Mouse (Mus musculus): ENCODE data around the gene Ifngr2. TPM values are rescaled to one million over a fixed set of nuclear protein-coding genes. Genes with fewer than 3 reads are reported as not detected.

Ifngr2 gene
- 33.1 and 34.8 TPM in 2 replicates for polyA plus RNA-seq (2014; fragmentation: Nextera tagmentation; extraction: Ambion mirVana)

GRCm38 (mm10) chr16:91546836-91547741 is at the start of gene Ifngr2:
Gene Ifngr2 (plus strand): TSS chr16:91547072.
- H3K9me3 ChIP-seq (ENCODE audit: control insufficient read depth, low read length), result no peaks in the 10 kb centered on the region
- WGBS, result 1% methylated on average over 56 of the region's 74 CpGs
- H3K4me2 ChIP-seq, result peak within 1 kb of the TSS; percentile 94
- H3K4me1 ChIP-seq (ENCODE audit: control insufficient read depth, insufficient read depth, low read length), result peaks cover 2% of the 10 kb centered on the region; the same call in 1 of the 2 replicates
- DNase-seq (ENCODE audit: low spot score, missing footprints), result peak; percentile 93
- H3K27me3 ChIP-seq (ENCODE audit: control insufficient read depth, insufficient read depth, low read length), result no peaks in the 10 kb centered on the region
- peak; percentile 88 for ATAC-seq (ENCODE audit: low FRiP score)
- H3K36me3 ChIP-seq (ENCODE audit: control insufficient read depth, insufficient read depth, low read length), result no peaks in the 10 kb centered on the region
- peak within 1 kb of the TSS; percentile 80 for H3K4me3 ChIP-seq (ENCODE audit: low read depth, low read length)
- no peak within 1 kb of the TSS for H3K27ac ChIP-seq (ENCODE audit: low read depth, low read length)
- H3K9ac ChIP-seq (ENCODE audit: low read length), result peak within 1 kb of the TSS; percentile 94

- peaks cover 18% of the 10 kb centered on the region for H3K36me3 ChIP-seq (ENCODE audit: control insufficient read depth, insufficient read depth, low read length)
- no peaks in the 10 kb centered on the region for H3K9me3 ChIP-seq (ENCODE audit: control insufficient read depth, low read length)
- ATAC-seq (ENCODE audit: low FRiP score) (no peak), DNase-seq (ENCODE audit: low spot score, missing footprints) (peak; percentile 35)
- H3K27ac ChIP-seq (ENCODE audit: low read depth, low read length), result no peak overlapping the region
- H3K4me3 ChIP-seq (ENCODE audit: low read depth, low read length), result no peak overlapping the region
- H3K4me1 ChIP-seq (ENCODE audit: control insufficient read depth, insufficient read depth, low read length), result no peaks in the 10 kb centered on the region
- no peak overlapping the region for H3K4me2 ChIP-seq
- WGBS, result 95% methylated on average over 7 of the region's 7 CpGs
- H3K27me3 ChIP-seq (ENCODE audit: control insufficient read depth, insufficient read depth, low read length), result no peaks in the 10 kb centered on the region
- H3K9ac ChIP-seq (ENCODE audit: low read length), result no peak overlapping the region
Measured at GRCm38 (mm10) chr16:91498041-91498440, 48.8 kb upstream of the Ifngr2 start.

DNA sequence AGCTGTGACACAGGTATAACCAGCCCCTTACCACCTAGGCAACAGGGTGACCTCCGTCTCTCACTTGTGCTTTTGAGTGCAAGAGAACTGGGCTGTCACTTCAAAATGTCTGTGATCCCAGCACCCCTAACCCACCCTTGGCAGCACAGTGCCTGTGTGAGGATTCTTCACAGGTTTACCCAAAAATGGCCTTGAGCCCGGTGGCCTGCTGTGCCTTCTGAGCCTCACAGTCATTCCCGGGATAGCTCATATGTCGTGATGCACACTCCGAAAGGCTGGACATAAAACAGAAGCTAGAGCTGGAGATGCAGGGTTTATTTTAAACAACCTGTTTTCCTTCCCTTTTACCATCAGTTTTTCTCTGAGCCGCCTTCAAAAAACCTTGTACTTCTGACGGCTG is 42.2 kb upstream of the Ifngr2 start:
- Histone ChIP-seq H3K36me3 (ENCODE audit: control insufficient read depth, insufficient read depth, low read length) (peaks cover 35% of the 10 kb centered on the region), H3K27ac (ENCODE audit: low read depth, low read length) (no peak overlapping the region), H3K4me2 (no peak overlapping the region), H3K27me3 (ENCODE audit: control insufficient read depth, insufficient read depth, low read length) (no peaks in the 10 kb centered on the region), H3K4me3 (ENCODE audit: low read depth, low read length) (no peak overlapping the region), H3K9me3 (ENCODE audit: control insufficient read depth, low read length) (no peaks in the 10 kb centered on the region), H3K9ac (ENCODE audit: low read length) (no peak overlapping the region), H3K4me1 (ENCODE audit: control insufficient read depth, insufficient read depth, low read length) (no peaks in the 10 kb centered on the region)
- DNase-seq (ENCODE audit: low spot score, missing footprints) (no peak), ATAC-seq (ENCODE audit: low FRiP score) (no peak)
- WGBS, result 94% methylated on average over 7 of the region's 7 CpGs

GRCm38 (mm10) chr16:91505116-91505601 is 41.7 kb upstream of the Ifngr2 start:
- Histone ChIP-seq H3K4me2 (no peak overlapping the region), H3K9me3 (ENCODE audit: control insufficient read depth, low read length) (no peaks in the 10 kb centered on the region), H3K4me3 (ENCODE audit: low read depth, low read length) (no peak overlapping the region), H3K27me3 (ENCODE audit: control insufficient read depth, insufficient read depth, low read length) (no peaks in the 10 kb centered on the region), H3K9ac (ENCODE audit: low read length) (no peak overlapping the region), H3K4me1 (ENCODE audit: control insufficient read depth, insufficient read depth, low read length) (no peaks in the 10 kb centered on the region), H3K27ac (ENCODE audit: low read depth, low read length) (no peak overlapping the region), H3K36me3 (ENCODE audit: control insufficient read depth, insufficient read depth, low read length) (peaks cover 35% of the 10 kb centered on the region)
- no peak for ATAC-seq (ENCODE audit: low FRiP score)
- 88% methylated on average over 15 of the region's 15 CpGs for WGBS
- peak; percentile 44 for DNase-seq (ENCODE audit: low spot score, missing footprints)

DNA sequence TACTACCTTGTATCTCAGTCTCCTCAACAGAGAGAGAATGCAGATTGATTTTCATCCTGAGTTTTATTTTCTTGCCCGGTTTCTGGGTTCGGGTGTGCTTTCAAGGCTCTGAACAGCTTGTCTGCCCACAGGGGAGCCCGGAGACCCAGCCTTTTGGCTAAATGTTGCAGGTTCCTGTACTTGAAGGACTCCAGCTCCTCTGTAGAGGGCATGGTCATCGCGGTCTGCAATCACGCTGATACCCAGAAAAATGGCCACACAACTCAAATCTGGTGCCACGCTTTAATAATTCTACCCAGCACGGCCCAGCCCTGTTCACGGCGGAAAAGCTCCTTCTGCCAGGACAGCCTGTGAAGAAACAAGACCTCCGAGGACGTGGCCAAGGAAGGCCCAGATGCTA is 40.5 kb upstream of the Ifngr2 start:
- 96% methylated on average over 12 of the region's 12 CpGs for WGBS
- H3K4me1 ChIP-seq (ENCODE audit: control insufficient read depth, insufficient read depth, low read length), result no peaks in the 10 kb centered on the region

DNA sequence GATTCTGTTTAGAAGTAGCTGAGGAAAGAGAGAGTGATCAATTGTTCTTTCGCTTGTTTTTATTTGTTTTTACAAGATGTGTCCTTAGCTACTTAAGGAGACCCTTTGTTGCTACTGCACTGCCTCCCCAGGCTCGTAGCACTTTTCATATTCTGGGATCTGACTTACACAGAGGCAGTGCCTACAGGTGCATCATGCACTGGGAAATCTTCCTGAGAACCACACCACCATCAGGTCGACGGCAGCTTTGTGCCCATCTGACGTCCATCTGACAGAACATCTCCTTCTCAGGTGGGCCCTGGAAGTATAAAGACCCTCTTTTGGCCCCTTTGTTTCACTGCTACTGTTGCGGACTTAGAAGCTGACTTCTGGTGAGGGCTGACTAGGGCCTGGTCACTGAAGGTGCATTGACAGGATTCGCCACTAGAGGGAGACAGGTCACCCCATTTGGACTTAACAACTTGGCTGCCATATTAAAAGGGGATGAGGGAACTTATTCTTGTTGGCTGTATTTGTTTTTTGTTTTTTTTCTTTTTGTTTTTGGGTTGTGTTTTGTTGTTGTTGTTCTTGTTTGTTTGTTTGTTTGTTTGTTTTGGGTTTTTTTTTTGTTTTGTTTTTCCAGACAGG is 34.6 kb upstream of the Ifngr2 start:
- H3K4me2 ChIP-seq, result no peak overlapping the region
- no peaks in the 10 kb centered on the region for H3K4me1 ChIP-seq (ENCODE audit: control insufficient read depth, insufficient read depth, low read length)
- no peak overlapping the region for H3K9ac ChIP-seq (ENCODE audit: low read length)
- WGBS, result 35% methylated on average over 7 of the region's 7 CpGs
- peak; percentile 64; the same call in 1 of the 2 replicates for ATAC-seq (ENCODE audit: low FRiP score)
- no peak overlapping the region for H3K27ac ChIP-seq (ENCODE audit: low read depth, low read length)
- no peaks in the 10 kb centered on the region for H3K36me3 ChIP-seq (ENCODE audit: control insufficient read depth, insufficient read depth, low read length)
- DNase-seq (ENCODE audit: low spot score, missing footprints), result peak; percentile 98
- H3K27me3 ChIP-seq (ENCODE audit: control insufficient read depth, insufficient read depth, low read length), result no peaks in the 10 kb centered on the region
- no peaks in the 10 kb centered on the region for H3K9me3 ChIP-seq (ENCODE audit: control insufficient read depth, low read length)
- H3K4me3 ChIP-seq (ENCODE audit: low read depth, low read length), result no peak overlapping the region

More for the DNA sequence above, 40.5 kb upstream of the Ifngr2 start:
- Histone ChIP-seq H3K4me3 (ENCODE audit: low read depth, low read length) (no peak overlapping the region), H3K4me2 (no peak overlapping the region), H3K27me3 (ENCODE audit: control insufficient read depth, insufficient read depth, low read length) (no peaks in the 10 kb centered on the region), H3K9me3 (ENCODE audit: control insufficient read depth, low read length) (no peaks in the 10 kb centered on the region), H3K9ac (ENCODE audit: low read length) (no peak overlapping the region), H3K27ac (ENCODE audit: low read depth, low read length) (no peak overlapping the region), H3K36me3 (ENCODE audit: control insufficient read depth, insufficient read depth, low read length) (peaks cover 35% of the 10 kb centered on the region)
- ATAC-seq (ENCODE audit: low FRiP score), result no peak
- peak; percentile 68 for DNase-seq (ENCODE audit: low spot score, missing footprints)

DNA sequence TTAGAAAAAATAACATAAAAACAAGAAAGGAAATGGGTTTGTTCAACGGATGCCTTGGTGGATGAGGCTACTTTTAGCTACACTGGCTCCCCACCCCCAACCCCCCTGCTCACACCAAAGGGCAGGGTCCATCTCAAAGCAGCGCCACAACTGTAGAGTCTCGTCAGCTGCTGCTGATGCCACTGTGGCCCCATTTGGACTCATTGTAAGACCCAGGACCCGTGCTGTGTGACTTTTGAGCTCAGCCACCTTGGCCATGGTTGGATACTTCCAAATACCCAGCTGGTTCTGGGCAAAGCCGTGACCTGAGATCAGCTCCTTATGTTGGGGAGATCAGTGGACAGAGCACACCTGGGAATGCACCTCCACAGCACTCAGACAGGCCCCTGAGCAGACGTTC is 33.8 kb upstream of the Ifngr2 start:
- Histone ChIP-seq H3K27me3 (ENCODE audit: control insufficient read depth, insufficient read depth, low read length) (no peaks in the 10 kb centered on the region), H3K9ac (ENCODE audit: low read length) (no peak overlapping the region), H3K27ac (ENCODE audit: low read depth, low read length) (no peak overlapping the region), H3K36me3 (ENCODE audit: control insufficient read depth, insufficient read depth, low read length) (no peaks in the 10 kb centered on the region), H3K4me3 (ENCODE audit: low read depth, low read length) (no peak overlapping the region), H3K4me1 (ENCODE audit: control insufficient read depth, insufficient read depth, low read length) (no peaks in the 10 kb centered on the region), H3K9me3 (ENCODE audit: control insufficient read depth, low read length) (no peaks in the 10 kb centered on the region), H3K4me2 (no peak overlapping the region)
- ATAC-seq (ENCODE audit: low FRiP score) (no peak), DNase-seq (ENCODE audit: low spot score, missing footprints) (peak; percentile 61)
- 84% methylated on average over 6 of the region's 6 CpGs for WGBS

DNA sequence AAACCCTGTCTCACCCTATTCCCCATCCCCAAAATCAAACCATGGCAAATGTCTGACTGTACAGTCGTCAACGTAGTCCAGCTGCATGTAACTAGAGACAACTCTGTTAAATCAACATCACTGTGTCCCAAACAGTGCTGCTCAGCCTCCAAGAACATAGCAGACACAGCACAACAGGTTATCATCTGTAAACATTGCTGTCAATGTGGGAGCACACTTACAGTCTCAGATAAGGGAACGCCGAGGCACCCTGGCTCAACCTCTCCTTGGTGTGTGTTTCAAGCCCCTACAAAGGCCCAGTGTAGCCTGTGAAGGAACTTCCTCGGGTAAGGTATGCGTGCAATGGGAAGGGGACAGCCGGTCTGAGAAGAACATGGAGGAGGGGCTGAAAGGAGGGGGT is 29.9 kb upstream of the Ifngr2 start:
- Histone ChIP-seq H3K4me2 (no peak overlapping the region), H3K4me3 (ENCODE audit: low read depth, low read length) (no peak overlapping the region), H3K36me3 (ENCODE audit: control insufficient read depth, insufficient read depth, low read length) (no peaks in the 10 kb centered on the region), H3K9me3 (ENCODE audit: control insufficient read depth, low read length) (no peaks in the 10 kb centered on the region), H3K4me1 (ENCODE audit: control insufficient read depth, insufficient read depth, low read length) (no peaks in the 10 kb centered on the region), H3K27me3 (ENCODE audit: control insufficient read depth, insufficient read depth, low read length) (no peaks in the 10 kb centered on the region), H3K27ac (ENCODE audit: low read depth, low read length) (no peak overlapping the region), H3K9ac (ENCODE audit: low read length) (no peak overlapping the region)
- DNase-seq (ENCODE audit: low spot score, missing footprints), result peak; percentile 12
- ATAC-seq (ENCODE audit: low FRiP score), result no peak
- 87% methylated on average over 7 of the region's 7 CpGs for WGBS

GRCm38 (mm10) chr16:91522040-91522439 is 24.8 kb upstream of the Ifngr2 start:
- Histone ChIP-seq H3K36me3 (ENCODE audit: control insufficient read depth, insufficient read depth, low read length) (no peaks in the 10 kb centered on the region), H3K9me3 (ENCODE audit: control insufficient read depth, low read length) (no peaks in the 10 kb centered on the region; the same call in 1 of the 2 replicates), H3K9ac (ENCODE audit: low read length) (no peak overlapping the region), H3K27ac (ENCODE audit: low read depth, low read length) (no peak overlapping the region), H3K4me1 (ENCODE audit: control insufficient read depth, insufficient read depth, low read length) (no peaks in the 10 kb centered on the region), H3K4me2 (no peak overlapping the region), H3K4me3 (ENCODE audit: low read depth, low read length) (no peak overlapping the region), H3K27me3 (ENCODE audit: control insufficient read depth, insufficient read depth, low read length) (no peaks in the 10 kb centered on the region)
- 88% methylated on average over 5 of the region's 5 CpGs for WGBS
- ATAC-seq (ENCODE audit: low FRiP score), result no peak
- peak; percentile 2 for DNase-seq (ENCODE audit: low spot score, missing footprints)

All from midbrain, embryonic 11.5 days (tissue).